Mouse (Mus musculus) ovary, postnatal 14 days (tissue): ENCODE results near the gene Blnk.
A peak's percentile ranks its signal among the peaks of the same experiment; 100 is the strongest.

Experiments used
- DNase-seq: peaks from one replicate; pipeline ENCODE4 v3.0.0; 2022; ENCODE audit warnings: low spot score

Gene Blnk

DNA sequence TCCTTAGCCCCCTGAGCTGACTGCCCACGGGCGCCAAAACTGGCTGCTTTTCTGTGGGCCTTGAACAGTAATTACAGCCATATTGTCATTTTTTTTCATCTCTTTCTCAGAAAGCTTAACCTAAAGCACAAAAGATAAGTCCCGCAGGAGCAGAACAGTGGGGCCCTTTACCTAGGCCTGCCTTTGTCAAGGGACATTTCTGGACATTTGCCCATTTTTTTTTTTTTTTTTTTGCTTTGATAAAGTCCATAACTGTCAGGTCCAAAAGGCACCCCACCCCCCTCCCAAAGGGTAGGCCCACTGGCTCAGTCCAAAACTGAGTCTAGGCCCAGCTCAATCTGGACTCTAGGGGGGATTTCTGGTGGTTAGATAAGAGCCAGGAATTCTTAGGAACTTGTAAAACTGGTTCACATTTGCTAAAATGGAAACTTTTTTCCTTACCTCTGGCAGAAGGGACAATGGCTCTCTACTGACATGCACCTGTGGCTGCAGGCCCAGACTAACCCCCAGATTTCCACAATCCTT, 29.9 kb downstream of the Blnk start:
- no peak for DNase-seq

DNA sequence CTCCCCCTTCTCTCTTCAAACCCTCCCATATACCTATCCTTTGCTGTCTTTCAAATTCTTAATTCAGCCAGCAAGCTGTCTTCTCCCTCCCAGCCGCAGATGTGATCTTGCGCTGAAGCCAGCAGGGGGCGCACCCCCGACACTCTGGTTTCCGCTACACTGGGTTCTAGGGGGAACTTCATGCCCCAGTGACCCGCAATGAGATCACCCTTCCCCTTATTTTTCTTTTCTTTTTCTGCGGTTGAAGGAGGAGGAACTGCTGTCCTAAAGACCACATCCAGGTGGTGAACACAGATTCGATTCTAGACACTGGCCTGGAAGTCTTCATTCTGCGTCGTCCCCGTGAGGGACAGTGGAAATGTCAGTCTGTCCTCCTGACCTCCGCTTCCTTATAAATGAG, 31.3 kb downstream of the Blnk start:
- DNase-seq, result peak; percentile 48

DNA sequence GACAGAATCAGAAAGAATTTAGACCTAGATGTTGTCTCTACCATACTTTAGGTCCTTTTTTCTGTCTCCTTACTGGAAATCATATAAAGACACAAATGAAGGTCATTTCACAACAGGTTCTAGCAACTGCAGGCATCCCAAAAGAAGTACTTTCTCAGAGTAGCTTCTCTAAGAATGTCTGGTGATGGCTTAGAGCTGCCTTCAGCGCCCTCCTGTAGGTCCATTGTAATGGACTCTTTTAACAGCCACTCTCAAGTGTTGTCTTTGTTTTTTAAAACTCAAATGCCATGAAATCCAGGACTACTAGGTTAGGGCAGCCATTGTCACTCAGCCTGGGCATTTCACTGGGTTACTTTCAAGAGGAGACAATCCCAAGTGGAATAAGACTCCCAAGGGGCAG, 35.4 kb downstream of the Blnk start:
- DNase-seq, result no peak

DNA sequence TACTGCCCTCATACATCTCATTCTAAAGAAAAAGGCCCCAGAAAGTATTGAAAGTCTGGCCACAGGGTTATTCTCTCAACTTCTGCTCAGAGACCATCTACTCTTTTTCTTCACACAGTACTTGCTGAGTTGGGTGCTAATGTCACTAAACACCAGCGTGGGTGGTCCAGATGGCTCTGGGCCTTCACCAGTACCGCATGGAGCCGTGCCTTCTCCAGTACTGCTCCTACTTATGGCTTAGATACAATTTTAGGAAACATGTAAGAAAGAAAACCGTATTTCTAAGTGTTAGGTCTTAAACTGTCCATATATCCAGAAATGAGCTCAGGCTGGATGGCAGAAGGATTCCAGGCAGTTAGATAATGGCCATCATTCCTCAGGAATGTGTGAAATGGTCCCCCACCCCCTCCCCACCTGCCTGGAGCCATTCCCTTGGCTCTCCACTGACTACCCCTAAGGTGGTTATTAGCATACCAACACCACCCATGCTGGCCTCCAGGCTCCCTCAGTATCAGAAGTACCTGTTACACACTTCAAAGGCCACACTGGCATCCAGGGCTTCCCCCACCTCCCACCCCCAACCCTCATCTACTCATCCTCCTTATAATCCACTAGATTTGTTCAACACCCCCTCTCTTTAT, 47.3 kb downstream of the Blnk start:
- DNase-seq, result no peak

DNA sequence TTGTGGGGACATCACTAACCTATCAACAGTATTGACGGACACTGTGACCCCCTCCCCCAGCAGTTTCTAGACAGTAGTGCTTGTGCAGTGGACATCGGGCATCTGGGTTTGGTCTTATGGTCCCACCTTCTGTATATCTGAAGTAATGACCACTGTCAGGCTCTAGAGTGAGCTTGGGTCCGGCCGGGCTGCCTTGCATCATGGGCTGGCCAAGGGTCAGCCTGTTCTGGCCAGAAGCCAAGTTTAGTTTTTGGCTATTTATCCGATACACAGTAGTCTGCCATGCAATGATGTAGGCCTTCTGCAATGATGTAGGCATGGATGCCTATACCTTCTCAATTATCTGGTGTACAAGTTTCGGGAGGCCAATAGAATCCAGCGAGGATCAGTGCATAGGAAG, 50.8 kb downstream of the Blnk start:
- DNase-seq, result no peak

DNA sequence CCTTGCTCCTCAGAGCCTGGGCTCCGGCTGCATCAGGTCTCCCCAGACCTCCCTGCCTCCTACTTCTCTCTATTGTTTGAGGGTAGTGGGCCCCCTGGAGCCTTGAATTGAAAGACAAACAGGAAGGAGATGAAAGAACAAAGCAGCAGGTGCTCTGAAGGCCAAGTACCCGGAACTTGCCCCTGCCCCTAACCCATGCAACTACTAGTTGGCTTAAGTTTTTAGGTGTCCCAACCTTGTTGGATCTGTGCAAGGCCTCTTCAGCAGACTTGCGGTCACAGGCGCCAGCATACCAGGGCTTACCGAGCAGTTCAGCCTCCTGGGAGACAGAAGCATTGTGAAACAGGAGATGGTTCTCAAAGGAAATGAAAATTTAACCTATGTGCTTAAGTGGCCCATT, 58.3 kb downstream of the Blnk start:
- no peak for DNase-seq

DNA sequence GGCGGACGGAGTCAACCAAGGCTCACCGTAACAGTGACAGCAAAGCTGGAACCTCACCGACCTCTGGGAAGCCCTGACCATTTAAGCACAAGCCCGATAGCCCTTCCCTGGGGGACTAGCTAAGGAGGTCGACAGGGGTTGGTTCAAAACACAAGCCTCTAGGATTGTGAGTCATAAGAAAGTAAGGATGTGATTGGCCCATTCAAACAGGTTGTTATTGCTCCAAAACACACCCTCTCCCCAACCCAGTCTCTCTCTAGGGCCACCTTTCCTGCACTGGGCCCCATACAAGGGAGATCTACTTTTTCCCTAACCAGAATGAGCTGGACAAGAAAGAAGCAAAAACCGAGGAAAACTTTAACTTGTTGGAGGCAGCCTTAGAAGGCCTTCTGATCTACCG, 59.0 kb downstream of the Blnk start:
- DNase-seq, result no peak

DNA sequence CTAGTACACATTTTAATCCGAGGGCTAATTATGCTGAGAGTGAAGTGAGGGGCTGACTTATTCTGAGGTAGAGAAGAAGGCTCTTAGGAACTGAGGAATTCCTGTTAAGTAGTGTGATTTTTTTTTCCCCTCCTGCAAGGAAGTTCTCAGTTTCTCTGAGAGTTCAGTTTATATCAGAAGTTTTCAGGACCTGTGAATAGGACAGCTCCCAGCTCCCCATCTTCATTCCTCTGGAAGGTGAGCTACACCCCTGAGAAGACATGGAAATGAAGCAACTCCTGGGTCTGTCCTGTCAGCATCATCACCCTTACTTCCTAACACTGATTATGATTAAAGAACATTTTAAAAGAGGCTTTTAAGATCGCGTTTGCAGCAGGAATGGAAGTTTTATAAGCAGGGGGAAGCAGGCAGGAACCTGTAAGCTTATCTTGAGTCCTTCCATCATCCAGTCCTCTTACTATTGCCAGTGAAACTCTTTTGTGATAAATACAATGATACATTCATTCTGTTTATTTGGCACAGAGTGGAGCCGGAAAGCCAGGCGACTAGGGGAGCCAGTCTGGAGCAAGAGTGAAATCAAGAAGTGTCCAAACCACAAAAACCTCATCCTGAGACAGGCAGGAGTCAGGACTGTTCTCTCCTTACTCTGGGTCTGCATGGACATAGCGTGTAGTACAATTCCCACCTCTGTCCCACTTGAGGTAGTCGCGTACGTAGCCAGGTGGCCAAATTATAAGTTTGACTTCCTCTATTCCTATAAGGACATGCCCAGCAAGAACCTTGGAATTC, 62.6 kb downstream of the Blnk start:
- no peak for DNase-seq

DNA sequence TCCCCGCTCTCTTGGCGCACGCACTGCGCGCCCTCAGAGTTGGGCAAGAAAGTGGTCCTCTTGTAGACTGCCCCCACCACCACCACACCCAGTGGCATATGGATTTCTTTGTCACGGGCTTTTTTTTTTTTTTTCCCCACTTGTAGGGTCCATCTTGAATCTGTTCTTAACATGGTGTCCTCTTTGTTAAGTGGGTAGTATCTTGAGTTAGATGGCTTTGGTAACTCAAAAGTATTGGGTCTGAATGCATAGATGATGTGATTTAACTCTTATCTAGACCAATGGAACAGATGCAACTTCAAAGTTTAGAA, 99.0 kb downstream of the Blnk start:
- DNase-seq, result no peak

DNA sequence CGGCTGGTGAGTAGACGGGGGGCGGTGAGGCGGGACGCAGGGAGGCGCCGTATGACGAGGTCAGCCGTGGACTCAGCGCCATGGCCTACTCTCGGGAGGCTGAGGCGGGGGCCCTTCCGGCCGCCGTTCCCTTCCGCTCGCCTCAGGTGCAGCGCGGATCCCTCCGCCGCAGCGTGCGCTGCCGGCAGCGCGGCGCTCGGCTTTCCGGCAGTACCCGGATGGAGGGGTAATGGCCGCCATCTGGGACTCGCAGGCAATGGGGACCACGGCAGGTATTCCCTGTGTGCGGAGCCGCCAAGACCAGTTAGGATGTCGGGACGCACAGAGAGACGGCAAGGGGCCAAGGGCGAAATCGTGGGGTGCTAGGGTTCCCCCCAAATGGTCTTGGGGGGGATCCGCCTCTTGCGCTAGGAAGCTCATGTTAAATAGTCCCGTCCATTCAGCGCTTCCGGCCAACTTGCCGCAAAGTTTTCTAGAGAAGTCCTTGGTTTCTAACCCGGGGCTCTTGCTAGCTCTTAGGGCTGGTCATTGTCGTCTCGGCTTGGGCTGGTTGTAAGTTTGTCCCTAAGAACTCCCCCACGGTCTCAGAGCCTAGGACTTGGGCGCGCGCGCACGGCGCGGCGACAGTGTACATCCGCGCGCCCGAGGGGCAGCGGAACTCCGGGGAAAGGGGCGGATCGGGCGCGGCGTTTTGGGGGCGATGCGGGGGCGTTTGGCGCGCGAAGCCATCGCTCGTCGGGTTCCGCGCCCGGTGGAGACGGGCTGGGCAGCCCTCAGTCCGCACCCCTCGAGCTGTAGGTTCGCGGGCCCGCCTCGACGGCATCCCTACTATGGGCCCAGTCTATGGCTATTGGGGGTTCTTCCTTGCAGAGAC, 99.6 kb downstream of the Blnk start, which contains the start of gene Zfp518a:
TSS of gene Zfp518a (plus strand) at position 187 of the 874 bp plus-strand sequence.
- DNase-seq, result peak; percentile 83

DNA sequence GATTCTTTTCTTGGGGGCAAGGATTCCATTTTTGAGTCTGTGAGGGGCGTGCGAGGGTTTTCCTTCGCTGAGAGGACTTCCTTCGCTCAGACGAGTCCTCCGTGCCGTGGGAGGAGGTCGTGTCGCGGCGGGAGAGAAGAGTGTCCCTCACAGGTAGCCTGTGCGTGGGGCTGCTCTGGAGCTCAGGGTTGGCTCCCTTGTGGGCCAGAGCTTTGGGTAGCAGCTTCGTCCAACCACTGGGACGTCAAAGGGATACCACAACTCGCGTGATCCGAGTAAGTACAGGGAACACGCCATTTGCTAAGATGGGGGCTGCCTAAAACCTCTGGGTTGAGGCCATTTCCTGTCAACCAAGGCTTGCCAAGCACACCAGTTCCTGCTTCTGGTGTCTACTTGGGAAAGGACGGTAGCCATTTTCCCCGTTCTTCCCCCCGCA, 100.2 kb downstream of the Blnk start:
- no peak for DNase-seq

DNA sequence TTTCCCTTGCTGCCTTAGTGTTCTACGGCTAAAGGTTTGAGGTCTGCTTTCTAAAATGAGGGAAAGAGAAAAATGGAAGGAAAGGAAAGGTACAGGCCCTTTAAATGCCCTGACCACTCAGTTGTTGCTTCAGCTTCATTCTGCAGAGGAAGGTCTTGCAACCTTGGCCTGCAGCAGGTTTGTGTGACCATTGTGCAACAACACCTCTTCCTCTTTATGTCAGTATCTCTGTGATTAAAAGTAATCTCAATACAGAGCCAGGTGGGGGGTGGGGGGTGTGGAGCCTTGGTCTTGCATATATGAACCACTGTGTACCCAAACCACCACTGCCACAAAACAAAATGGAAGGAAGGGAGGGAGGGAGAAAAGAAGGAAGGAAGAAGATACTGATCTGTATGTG, 105.4 kb downstream of the Blnk start:
- DNase-seq, result no peak

DNA sequence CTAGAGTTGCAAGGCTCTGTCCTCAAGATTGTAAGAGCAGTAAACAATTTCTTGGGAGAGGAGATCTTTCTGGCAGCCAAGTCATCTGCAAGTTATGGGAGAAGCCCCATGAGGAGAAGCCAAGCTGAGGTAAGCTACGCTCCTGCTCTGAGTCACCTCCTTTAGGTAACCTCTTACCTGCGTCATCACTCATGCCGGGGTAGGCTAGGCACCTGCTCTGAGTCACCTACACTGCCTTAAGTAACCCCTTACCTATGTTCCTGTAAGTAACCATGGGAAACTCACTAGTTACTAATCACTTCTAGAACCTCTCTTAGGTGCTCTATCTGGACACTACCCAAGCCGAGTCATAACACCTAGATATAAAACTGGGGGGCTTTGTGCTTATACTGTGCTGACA, 112.6 kb downstream of the Blnk start:
- DNase-seq, result no peak
